Mouse (Mus musculus): ENCODE data around the gene Mipep. TPM values are rescaled to one million over a fixed set of nuclear protein-coding genes. Genes with fewer than 3 reads are reported as not detected.
A peak's percentile ranks its signal among the peaks of the same experiment; 100 is the strongest.

Mipep gene
- polyA plus RNA-seq, 1 experiment, result 57.8 TPM

GRCm38 (mm10) chr14:60747154-60747870, 37.1 kb upstream of the Mipep start:
- H3K4me1 ChIP-seq (ENCODE audit: control insufficient read depth, insufficient read depth, insufficient read length, low read length), result peaks cover 4% of the 10 kb centered on the region
- no peak overlapping the region for H3K27ac ChIP-seq (replicated peaks; ENCODE audit: low read depth, low read length)
- H3K4me3 ChIP-seq (ENCODE audit: insufficient read depth, low read depth, low read length), result no peak overlapping the region

- Histone ChIP-seq H3K27ac (replicated peaks; ENCODE audit: low read depth, low read length) (peak overlapping the region; percentile 94), H3K4me1 (ENCODE audit: control insufficient read depth, insufficient read depth, insufficient read length, low read length) (peaks cover 4% of the 10 kb centered on the region), H3K4me3 (ENCODE audit: insufficient read depth, low read depth, low read length) (no peak overlapping the region)
These were observed 34.5 kb upstream of the Mipep start for GRCm38 (mm10) chr14:60749880-60750279.

- H3K4me3 ChIP-seq (ENCODE audit: insufficient read depth, low read depth, low read length), result no peak overlapping the region
- H3K27ac ChIP-seq (replicated peaks; ENCODE audit: low read depth, low read length), result no peak overlapping the region
- peaks cover 4% of the 10 kb centered on the region for H3K4me1 ChIP-seq (ENCODE audit: control insufficient read depth, insufficient read depth, insufficient read length, low read length)
These were observed 32.8 kb upstream of the Mipep start for GRCm38 (mm10) chr14:60751581-60751980.

- no peak overlapping the region for H3K27ac ChIP-seq (replicated peaks; ENCODE audit: low read depth, low read length)
- H3K4me1 ChIP-seq (ENCODE audit: control insufficient read depth, insufficient read depth, insufficient read length, low read length), result peaks cover 4% of the 10 kb centered on the region
- no peak overlapping the region for H3K4me3 ChIP-seq (ENCODE audit: insufficient read depth, low read depth, low read length)
These were observed 31.2 kb upstream of the Mipep start for GRCm38 (mm10) chr14:60752892-60753800.

- no peak overlapping the region for H3K27ac ChIP-seq (replicated peaks; ENCODE audit: low read depth, low read length)
- H3K4me1 ChIP-seq (ENCODE audit: control insufficient read depth, insufficient read depth, insufficient read length, low read length), result peaks cover 4% of the 10 kb centered on the region
- H3K4me3 ChIP-seq (ENCODE audit: insufficient read depth, low read depth, low read length), result no peak overlapping the region
These were observed 30.6 kb upstream of the Mipep start for GRCm38 (mm10) chr14:60753801-60754126.

- Histone ChIP-seq H3K4me1 (ENCODE audit: control insufficient read depth, insufficient read depth, insufficient read length, low read length) (peaks cover 4% of the 10 kb centered on the region), H3K4me3 (ENCODE audit: insufficient read depth, low read depth, low read length) (no peak overlapping the region), H3K27ac (replicated peaks; ENCODE audit: low read depth, low read length) (no peak overlapping the region)
These were observed 29.7 kb upstream of the Mipep start for GRCm38 (mm10) chr14:60754656-60755055.

GRCm38 (mm10) chr14:60756271-60756670, 28.1 kb upstream of the Mipep start:
- Histone ChIP-seq H3K4me3 (ENCODE audit: insufficient read depth, low read depth, low read length) (no peak overlapping the region), H3K27ac (replicated peaks; ENCODE audit: low read depth, low read length) (no peak overlapping the region), H3K4me1 (ENCODE audit: control insufficient read depth, insufficient read depth, insufficient read length, low read length) (no peaks in the 10 kb centered on the region; the same call in none of the 2 replicates)

GRCm38 (mm10) chr14:60757265-60757664, 27.1 kb upstream of the Mipep start:
- Histone ChIP-seq H3K4me1 (ENCODE audit: control insufficient read depth, insufficient read depth, insufficient read length, low read length) (peaks cover 8% of the 10 kb centered on the region), H3K4me3 (ENCODE audit: insufficient read depth, low read depth, low read length) (no peak overlapping the region), H3K27ac (replicated peaks; ENCODE audit: low read depth, low read length) (no peak overlapping the region)

- Histone ChIP-seq H3K4me1 (ENCODE audit: control insufficient read depth, insufficient read depth, insufficient read length, low read length) (peaks cover 9% of the 10 kb centered on the region), H3K4me3 (ENCODE audit: insufficient read depth, low read depth, low read length) (no peak overlapping the region), H3K27ac (replicated peaks; ENCODE audit: low read depth, low read length) (no peak overlapping the region)
These were observed 26.7 kb upstream of the Mipep start for GRCm38 (mm10) chr14:60757722-60758121.

GRCm38 (mm10) chr14:60759097-60759496, 25.3 kb upstream of the Mipep start:
- Histone ChIP-seq H3K4me1 (ENCODE audit: control insufficient read depth, insufficient read depth, insufficient read length, low read length) (peaks cover 10% of the 10 kb centered on the region), H3K27ac (replicated peaks; ENCODE audit: low read depth, low read length) (no peak overlapping the region), H3K4me3 (ENCODE audit: insufficient read depth, low read depth, low read length) (no peak overlapping the region)

- no peak overlapping the region for H3K4me3 ChIP-seq (ENCODE audit: insufficient read depth, low read depth, low read length)
- peaks cover 33% of the 10 kb centered on the region for H3K4me1 ChIP-seq (ENCODE audit: control insufficient read depth, insufficient read depth, insufficient read length, low read length)
- peak overlapping the region; percentile 88; the same call in 1 of the 2 replicates for H3K27ac ChIP-seq (replicated peaks; ENCODE audit: low read depth, low read length)
These were observed 22.6 kb upstream of the Mipep start for GRCm38 (mm10) chr14:60761801-60762200.

GRCm38 (mm10) chr14:60762754-60763153, 21.6 kb upstream of the Mipep start:
- Histone ChIP-seq H3K4me1 (ENCODE audit: control insufficient read depth, insufficient read depth, insufficient read length, low read length) (peaks cover 33% of the 10 kb centered on the region), H3K27ac (replicated peaks; ENCODE audit: low read depth, low read length) (peak overlapping the region; percentile 88), H3K4me3 (ENCODE audit: insufficient read depth, low read depth, low read length) (no peak overlapping the region)

GRCm38 (mm10) chr14:60763746-60764145, 20.6 kb upstream of the Mipep start:
- Histone ChIP-seq H3K4me1 (ENCODE audit: control insufficient read depth, insufficient read depth, insufficient read length, low read length) (peaks cover 33% of the 10 kb centered on the region), H3K27ac (replicated peaks; ENCODE audit: low read depth, low read length) (peak overlapping the region; percentile 98), H3K4me3 (ENCODE audit: insufficient read depth, low read depth, low read length) (no peak overlapping the region)

- peaks cover 33% of the 10 kb centered on the region for H3K4me1 ChIP-seq (ENCODE audit: control insufficient read depth, insufficient read depth, insufficient read length, low read length)
- H3K4me3 ChIP-seq (ENCODE audit: insufficient read depth, low read depth, low read length), result no peak overlapping the region
- H3K27ac ChIP-seq (replicated peaks; ENCODE audit: low read depth, low read length), result peak overlapping the region; percentile 98
These were observed 19.8 kb upstream of the Mipep start for GRCm38 (mm10) chr14:60764526-60764925.

- H3K27ac ChIP-seq (replicated peaks; ENCODE audit: low read depth, low read length), result peak overlapping the region; percentile 98
- no peak overlapping the region; the same call in 1 of the 2 replicates for H3K4me3 ChIP-seq (ENCODE audit: insufficient read depth, low read depth, low read length)
- peaks cover 33% of the 10 kb centered on the region for H3K4me1 ChIP-seq (ENCODE audit: control insufficient read depth, insufficient read depth, insufficient read length, low read length)
These were observed 19.3 kb upstream of the Mipep start for GRCm38 (mm10) chr14:60765025-60765424.
